Mouse (Mus musculus): ENCODE data around the gene Apex2.
A peak's percentile ranks its signal among the peaks of the same experiment; 100 is the strongest.

Apex2 gene

DNA sequence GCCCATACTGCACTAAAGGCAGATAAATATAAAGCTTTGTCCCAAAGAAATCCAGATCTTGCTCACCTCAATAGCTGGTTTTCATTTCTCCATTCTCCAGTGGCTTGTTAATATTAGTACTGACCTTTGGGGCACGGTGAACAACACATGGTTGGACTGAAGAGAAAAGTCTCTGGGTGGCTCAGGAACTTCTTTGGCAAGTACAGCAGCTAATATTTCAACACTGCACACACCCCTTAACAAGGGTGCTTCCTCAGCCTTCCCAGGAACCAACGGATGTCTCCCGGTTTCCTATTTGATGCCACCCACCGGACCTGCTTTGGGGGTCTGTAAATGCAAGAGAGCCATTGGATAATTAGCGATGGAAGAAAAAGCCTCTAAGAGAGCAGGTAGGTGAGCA, at the start of gene Apex2:
Apex2 (minus strand) TSS at position 173 of the 400 bp plus-strand sequence.
- peak; percentile 42 for DNase-seq (ENCODE audit: low spot score)

DNA sequence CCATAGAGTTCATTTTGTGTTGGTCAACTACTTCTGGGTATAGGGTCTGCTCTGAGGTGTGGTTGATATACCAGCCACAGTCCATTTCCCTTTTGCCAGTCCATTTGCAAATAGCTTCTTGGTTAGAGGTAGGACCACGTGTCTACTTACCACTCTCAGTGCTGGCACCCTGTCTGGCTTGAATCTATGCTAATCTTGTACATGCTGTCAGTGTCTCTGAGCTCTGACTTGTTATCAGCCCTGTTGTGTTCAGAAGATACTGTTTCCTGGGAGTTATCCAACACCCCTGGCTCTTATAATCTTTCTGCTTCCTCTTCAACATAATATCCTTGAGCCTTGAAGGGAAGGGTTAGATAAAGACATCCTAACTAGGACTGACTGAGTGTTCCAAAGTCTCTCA, 46.8 kb upstream of the Apex2 start:
- DNase-seq (ENCODE audit: low spot score), result no peak

DNA sequence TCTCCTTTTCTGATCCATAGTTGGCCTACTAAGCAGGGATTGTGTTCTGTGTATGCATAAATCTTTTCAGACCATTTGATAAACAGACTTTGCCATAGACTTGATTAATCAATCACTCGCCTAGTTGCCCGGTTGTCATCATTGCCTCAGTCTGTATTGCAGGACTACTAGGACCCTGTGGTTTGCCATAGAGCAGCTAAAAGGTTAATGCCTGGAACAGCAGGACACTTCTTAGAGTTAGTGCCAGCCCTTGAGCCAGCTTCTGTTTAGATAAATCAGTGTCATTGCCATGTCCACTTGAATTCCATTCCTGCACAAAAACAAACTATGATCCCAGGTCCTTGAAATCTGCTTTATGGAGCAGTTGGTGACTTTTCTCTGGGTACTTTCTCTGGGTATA, 9.2 kb upstream of the Apex2 start:
- peak; percentile 29 for DNase-seq (ENCODE audit: low spot score)

DNA sequence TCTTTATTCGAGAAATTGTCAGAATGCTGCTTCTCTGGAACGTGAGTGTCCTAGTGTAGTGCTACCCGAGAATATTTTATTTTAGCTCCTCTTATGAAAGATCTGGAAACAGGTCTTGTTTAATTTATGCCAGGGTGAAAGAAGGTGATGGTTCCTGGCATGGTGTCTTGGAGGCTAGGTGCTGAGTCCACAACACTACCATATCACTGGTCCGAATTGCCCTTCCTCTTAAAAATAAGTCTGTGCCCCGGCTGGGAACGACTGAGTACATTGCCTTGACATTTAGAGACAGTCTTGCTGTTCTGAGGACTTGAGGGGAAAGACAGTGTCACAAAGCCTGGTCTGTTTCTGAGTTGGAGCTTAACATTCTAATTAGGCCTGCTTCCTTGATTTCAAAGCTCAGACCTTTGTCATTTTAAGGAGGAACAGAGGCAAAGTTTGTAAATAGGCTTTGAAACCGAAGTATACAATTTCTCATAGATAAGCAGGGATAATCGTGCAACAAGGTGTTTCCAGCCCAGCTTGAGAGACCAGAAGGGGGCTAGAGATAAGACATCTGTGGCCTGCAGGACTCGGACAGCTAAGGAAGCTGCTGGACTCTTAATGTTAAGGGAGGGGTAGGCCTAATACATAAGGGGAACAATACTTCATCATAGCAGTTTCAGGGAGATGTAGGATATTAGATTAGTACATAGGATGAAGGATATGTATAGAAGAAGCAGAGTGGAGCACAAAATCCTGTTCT, 5.5 kb upstream of the Apex2 start:
- no peak for DNase-seq (ENCODE audit: low spot score)

DNA sequence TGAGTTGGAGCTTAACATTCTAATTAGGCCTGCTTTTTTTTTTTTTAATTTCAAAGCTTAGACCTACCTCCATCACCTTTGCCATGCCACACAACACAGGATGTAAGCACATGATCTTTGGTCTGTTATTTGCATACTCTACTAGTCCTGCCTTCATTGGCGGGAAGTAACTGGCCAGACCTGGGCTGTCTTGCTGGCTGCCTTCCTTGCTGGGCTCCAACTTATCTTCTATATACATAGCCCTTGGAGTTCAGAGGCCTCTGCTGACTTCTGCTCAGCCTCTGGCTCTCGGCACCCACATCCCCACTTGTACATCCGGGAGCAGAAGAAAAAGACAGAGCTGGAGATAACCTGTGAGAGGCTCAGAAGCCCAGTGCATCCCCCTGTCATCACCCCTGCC, 4.5 kb upstream of the Apex2 start:
- DNase-seq (ENCODE audit: low spot score), result no peak

DNA sequence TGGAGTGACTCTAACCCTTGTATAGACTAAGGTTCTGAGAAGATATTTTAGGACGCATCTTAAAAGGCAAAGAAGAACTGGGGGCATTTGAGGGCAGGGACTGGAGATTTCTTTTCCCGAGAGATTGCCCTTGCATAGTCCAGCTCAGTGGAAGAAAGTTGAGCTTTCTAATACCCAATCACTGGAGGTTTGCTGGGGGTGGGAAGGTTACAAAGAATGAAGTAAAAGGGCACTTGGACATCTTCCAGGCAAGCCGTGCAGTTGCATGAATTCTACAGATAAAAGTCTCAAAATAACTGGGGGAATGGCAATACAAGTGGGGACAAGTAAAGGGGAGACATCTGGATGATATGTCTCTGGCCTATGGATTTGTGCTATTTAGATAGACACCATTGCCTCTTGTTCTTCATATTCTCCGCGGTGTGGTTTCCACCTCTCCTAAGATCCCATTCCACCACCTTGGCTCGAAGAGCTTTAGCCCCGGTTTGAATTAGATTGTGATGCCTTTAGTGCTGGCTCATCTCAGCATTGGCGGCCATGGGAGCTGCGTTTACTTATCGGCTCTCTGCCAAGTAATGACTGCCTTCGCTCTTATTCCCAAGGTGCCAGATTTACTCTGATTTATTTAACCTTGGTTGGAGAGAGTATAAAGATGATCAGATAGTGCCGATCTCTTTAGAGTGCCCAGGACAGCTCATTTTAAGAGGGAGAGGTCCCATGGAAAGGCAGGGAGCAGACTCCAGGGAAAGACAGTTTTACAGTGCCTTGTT, 3.8 kb upstream of the Apex2 start:
- DNase-seq (ENCODE audit: low spot score), result peak; percentile 85

DNA sequence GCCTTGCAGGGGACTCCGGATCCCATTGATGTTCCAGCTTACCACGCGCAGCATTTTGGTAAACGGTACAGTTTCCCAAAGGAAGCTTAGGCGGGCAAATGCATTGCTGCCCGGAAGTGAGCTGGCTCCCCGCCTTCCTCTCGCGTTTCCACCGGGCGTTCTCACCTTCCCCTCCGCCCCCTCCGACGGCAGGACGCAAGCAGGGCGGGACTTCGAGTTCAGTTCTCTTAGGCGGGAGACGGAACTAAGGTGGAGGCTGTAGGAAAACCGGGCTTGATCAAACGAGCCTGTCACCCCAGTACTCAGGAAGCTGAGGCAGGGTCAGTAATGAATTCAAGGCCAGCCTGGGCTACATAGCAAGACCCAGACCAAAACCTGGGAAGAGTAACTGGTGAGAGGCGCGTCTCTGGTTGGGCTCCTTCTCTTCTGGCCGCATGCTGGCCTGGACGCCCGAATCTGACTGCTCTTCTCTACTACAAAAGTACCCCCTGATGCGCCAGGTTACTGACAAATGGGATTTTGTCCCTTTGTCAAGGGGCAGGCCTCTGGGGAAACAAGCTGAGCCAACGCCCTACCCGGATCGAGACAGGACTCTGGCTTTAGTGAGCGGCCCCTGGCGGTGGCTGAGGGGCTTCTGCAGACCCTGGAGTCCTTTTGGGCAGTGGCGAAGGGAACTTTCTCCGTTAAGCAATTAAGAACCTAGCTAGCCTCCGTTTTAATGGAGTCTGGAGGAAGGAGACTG, 1.5 kb downstream of the Apex2 start, which contains the start of gene Pfkfb1:
Pfkfb1 (plus strand) TSS at position 207 of the 742 bp plus-strand sequence.
- peak; percentile 84 for DNase-seq (ENCODE audit: low spot score)

DNA sequence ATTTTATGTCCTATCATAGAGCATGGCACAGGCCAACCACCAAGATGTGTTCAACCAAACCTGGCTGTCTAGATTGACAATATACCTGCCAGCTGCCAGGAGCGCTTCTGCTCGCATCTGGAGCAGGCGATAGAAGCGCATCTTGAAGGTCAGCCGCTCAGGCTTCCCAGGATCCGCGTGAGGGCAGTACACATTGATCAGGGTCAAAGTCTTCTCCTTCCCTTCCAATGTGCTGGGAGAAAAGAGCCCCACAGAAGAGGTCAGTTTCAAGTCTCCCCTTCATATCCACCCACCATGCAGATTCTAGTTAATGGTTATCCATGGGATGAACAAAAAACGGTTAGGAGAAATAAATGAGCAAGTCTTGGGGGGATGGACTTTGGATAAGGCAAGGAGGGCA, 4.6 kb downstream of the Apex2 start:
- no peak for DNase-seq (ENCODE audit: low spot score)

DNA sequence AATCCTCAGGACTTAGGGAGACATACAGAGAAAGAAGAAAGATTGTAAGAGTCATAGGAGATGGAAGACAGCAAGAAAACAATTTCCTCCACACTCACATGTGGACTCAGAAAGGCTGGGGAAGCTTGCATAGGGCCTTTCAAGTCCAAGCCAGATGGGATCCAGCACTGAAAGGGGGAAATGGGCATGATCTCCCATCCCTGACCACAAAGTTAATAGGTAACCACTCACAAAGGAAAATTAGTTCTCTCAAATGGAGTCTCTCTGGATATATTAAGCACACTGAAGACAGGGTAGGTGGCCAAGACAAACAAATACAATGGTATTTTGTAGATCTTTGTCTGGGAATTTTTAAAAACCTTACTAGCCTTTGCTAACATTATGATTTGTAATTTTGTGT, 7.7 kb downstream of the Apex2 start:
- no peak for DNase-seq (ENCODE audit: low spot score)

DNA sequence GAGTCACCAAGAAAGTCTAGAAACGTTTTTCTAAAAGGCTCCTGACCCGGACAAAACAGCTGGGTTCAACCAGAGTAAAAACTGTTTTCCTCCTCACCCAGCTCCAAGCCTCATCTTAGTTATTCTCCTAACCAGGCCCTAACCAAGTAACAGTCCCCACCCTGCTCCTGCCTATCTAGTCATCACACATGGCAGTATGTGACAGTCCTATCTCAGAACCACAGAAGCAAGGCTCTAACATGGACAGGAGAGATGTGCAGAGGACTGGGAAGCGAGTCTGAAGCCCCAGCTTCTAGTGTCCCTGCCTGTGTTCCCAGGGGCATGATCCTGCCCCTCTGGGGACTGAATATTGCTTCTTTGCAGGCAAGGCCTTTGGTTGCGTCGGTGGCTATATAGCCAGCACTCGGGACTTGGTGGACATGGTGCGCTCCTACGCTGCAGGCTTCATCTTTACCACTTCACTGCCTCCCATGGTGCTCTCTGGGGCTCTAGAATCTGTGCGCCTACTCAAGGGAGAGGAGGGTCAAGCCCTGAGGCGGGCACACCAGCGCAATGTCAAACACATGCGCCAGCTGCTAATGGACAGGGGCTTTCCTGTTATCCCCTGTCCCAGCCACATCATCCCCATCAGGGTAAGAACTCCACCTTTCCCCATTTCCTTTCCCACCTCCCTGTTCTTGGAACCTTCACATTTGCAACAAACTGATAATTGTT, 24.9 kb downstream of the Apex2 start:
- DNase-seq (ENCODE audit: low spot score), result no peak

DNA sequence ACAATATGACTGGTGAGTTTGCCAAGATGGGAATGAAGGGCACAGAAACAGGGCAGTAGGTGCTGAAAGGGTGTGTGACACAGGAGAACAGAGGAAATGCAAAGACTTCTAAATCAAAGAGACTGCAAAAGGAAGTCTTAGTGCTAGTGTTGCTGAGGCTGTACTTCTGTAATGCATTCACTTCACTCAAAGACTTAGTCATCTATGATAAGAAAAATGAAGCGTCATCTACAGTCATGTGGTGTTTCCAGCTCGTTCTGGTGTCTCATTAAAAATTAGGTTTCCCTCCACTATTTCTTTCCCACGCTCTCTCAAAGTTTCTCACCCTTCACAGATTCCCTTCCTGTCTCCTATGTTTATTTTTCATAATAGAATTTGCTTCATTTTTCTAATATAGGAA, 35.6 kb downstream of the Apex2 start:
- DNase-seq (ENCODE audit: low spot score), result no peak

DNA sequence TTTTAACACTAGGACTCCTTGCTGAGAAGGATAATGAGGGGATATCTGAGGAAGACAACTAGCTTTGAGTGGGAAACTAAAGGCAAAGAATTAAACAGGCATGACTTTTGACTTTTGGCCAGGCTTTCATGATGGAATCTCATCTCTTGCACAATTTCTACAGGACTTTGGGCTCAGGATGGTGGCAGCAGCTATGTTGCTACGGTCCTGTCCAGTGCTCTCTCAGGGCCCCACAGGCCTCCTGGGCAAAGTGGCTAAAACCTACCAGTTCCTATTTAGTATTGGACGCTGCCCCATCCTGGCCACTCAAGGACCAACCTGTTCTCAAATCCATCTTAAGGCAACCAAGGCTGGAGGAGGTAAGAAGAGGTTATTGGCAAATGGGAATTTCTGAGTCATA, 37.7 kb downstream of the Apex2 start:
- no peak for DNase-seq (ENCODE audit: low spot score)

DNA sequence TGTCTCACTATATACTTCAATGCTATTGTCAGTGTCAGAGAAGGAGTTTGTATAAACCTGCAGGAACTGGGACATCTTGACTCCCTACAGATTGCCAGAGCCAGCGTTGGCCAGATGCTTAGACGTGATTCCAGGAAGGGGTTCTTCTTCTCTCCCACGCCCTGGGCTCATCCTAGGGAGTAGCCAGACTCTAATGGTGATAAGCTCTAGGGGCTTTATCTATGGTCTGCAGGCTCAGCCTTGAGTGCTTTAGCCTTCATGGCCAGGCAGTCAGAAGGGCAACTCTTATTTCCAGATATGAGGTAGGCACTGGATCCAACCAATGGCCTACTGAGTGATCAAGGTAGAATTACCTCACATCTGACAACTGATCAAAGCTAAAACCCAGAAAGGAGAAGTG, 40.0 kb downstream of the Apex2 start:
- no peak for DNase-seq (ENCODE audit: low spot score)

DNA sequence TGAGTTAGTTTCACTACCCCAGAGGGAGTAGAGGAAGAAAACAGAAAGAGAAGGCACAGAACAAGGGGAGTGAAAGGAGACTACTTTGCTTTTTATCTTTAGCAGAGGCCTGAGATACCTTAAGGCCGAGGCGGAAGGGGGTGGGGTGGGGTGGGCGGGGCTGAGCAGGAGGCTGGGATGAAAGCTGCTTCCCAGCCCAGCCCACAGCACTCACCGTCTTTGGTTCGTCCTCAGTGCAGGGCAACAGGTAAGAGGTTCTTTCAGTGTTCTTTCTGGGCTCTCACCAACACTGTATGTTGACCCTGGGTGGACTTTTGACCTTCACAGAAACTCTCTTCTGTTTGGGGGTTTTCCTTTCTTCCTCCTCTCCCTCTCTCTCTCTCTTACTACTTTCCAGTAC, 42.4 kb downstream of the Apex2 start, which contains the start of gene Alas2:
Alas2 (plus strand) TSS at position 137 of the 400 bp plus-strand sequence.
- no peak for DNase-seq (ENCODE audit: low spot score)

DNA sequence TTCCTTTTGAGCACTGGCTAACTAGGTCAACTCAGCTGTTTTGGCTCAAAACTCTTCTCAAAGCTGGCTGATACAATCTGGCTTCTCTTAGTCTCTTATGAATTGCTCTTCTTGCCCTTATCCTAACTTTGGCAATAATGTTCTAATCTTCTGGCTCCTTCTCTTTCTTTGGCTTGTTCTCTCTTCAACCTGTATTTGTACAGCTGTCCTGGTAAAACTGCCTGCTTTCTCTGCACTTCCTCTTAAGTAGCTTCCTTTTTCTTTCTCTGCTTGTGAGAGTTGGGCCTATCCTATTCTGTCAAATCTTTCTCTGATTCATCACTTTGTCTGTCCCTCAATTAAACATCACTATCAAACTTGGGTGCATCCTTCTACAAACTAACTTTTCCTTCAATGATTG, 48.0 kb downstream of the Apex2 start:
- DNase-seq (ENCODE audit: low spot score), result no peak

DNA sequence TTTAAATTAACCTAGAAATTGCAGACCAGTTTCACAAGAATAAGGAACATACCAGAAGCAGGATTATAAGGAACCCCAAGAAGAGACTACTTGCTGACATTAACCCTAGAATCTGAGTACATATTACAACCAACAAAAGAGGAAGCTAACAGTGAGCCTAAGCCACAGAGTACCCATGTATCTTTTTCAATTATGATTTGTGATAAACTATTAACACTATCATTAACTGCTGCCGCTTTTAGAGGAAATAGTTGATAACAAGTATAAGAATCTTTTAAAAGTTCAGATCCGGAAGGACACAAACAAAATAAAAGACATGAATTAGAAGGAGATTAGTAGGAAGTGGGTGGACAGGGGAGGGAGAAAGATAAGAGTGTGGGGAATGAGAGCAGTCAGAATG, 49.6 kb downstream of the Apex2 start:
- DNase-seq (ENCODE audit: low spot score), result no peak

DNA sequence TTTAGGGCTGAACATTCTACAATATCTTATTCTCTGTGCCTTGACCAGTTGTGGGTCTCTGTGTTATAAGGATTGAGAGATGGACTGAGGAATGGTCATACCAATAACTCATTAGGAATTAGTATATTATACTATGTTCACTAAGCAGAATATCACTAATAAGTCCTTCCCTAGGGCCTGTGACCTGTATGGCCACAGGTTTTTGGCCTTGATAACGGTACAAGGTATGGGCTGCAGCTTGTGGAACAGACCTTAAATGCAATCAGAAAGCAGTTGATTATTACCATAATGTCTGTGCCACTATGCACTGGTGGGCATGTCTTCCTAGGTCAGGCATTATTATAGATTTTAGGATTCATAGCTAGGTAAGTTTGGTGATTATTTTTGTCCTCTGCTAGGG, 73.2 kb downstream of the Apex2 start:
- no peak for DNase-seq (ENCODE audit: low spot score)

DNA sequence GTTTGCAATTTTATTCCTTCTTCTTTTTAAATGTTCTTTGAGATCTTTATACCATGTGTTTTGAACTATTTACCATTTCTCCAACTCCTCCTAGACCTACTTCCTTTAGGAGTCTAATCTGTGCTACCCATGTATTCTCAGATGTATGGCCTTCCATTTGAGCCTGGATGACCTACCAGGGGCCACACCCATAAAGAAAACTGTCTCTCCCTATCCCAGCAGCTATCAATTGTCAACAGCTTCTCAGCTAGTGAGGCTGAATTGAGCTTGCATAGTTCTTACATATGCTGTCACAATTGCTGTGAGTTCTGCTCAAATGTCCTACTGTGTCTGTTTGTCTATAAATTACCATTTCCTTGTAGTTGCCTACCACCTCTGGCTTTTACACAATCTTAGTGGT, 73.7 kb downstream of the Apex2 start:
- DNase-seq (ENCODE audit: low spot score), result no peak

DNA sequence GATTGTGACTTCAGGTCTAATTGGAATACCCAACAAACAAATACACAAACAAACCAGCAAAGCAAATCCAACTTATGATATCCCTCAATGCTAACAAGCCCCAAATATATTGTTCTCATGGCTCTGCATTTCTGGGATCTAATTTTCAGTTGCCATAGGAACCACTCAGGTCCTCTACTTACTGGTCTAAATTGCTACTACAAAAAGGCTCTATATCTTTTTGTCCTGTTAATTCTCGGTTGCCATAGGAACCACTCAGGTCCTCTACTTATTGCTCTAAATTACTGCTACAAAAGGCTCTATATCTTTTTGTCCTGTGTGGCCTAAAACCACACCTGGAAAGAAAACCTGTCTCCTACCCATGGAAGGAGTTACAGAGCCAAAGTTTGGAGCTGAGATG, 75.5 kb downstream of the Apex2 start:
- no peak for DNase-seq (ENCODE audit: low spot score)

DNA sequence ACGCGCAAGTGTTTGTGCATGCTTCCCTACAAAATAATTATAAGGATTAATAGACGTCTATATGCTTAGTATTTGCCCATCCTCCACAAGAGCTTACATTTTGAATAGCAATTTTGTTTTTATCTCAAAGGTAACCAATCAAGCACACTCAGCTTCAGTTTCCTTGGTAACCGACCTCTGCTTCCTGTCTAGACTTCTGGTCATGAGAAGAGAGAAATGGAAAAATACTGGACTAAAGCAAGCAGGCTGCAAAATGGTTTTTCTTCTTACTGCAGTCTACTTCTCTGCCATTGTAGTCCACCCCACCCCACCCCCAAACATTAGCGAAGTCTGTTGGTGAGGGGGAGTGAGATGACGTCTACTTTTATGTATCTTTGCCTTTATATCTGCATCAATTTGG, 78.4 kb downstream of the Apex2 start:
- DNase-seq (ENCODE audit: low spot score), result no peak

DNA sequence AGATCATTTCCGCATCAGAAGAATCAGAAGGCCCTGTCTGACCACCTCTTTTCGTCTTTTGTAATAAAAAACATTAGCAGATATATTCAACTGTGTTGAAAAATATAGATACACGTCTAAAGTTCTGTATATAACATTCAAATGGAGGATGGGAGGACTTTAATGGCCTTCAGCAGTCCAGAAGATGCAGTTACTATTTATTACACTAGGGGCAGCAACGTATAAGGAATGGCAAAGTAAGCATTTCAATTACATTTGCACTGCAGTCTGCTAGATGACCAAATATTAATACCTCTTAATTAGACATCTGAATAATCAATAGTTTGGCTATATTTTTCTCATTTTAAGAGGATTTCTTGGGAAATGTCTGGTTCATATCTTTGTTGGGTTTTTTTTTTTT, 79.0 kb downstream of the Apex2 start:
- peak; percentile 71 for DNase-seq (ENCODE audit: low spot score)

DNA sequence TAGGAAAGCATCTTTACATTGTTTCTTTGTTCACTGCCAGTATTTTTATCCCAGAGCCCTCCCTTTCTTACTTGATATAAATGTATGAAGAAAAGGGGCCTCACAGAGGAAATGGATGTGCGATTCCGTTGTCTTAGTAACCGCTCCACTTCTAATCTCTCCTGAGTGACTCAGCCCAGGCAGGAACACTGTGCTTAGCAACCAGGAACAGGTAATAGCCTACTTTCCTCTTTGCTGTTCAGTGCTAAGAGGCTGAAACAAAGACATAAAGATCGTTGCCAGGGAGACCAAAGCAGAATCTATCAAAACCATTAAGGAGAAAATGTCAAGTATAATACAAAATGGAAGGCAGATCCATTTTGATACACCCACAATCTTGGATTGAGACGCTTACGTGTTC, 81.0 kb downstream of the Apex2 start:
- no peak for DNase-seq (ENCODE audit: low spot score)

All from adipocyte (in vitro differentiated cells).